Mouse (Mus musculus): ENCODE data around the gene Shox2. TPM values are rescaled to one million over a fixed set of nuclear protein-coding genes. Genes with fewer than 3 reads are reported as not detected.

Shox2 gene
- polyA plus RNA-seq (2012; rRNA removed; ENCODE audit: low replicate concordance): 0.04 and 0.54 TPM in 2 replicates

GRCm38 (mm10) chr3:66981706-66982105 is at the start of gene Shox2:
Gene Shox2, minus strand, starts transcription at chr3:66981771.

GRCm38 (mm10) chr3:66981101-66981661 is 390 bp downstream of the Shox2 start, which contains the start of gene Rsrc1:
Gene Rsrc1, plus strand, starts transcription at chr3:66981390.

Other genes with a start within 250 kb of the Shox2 start
- 3.5 and 6.5 TPM in 2 replicates for gene Rsrc1, start 381 bp downstream of the Shox2 start, polyA plus RNA-seq (2012; rRNA removed; ENCODE audit: low replicate concordance)